Mouse (Mus musculus) bone marrow macrophage, adult 2 months (primary cell): ENCODE measurements at regions not wholly inside any gene's neighbourhood (a gene's known extent, or its start where the extent isn't known, plus 50 kb on each side); places are given as distances from the start of the nearest gene placed in this dataset.

ENCODE experiments used
- CTCF ChIP-seq: IDR thresholded peaks from 2 replicates; pipeline ENCODE4 v1.5.1; 2012; ENCODE audit warnings: low read depth, mild to moderate bottlenecking, low read length, moderate library complexity
- POLR2A ChIP-seq: IDR thresholded peaks from 2 replicates; pipeline ENCODE4 v1.6.1; 2012; ENCODE audit warnings: mild to moderate bottlenecking, low read depth, low read length, borderline replicate concordance

- TF ChIP-seq CTCF (no peak), POLR2A (no peak)
Measured at GRCm38 (mm10) chr15:87326281-87326680, 217.8 kb upstream of the Fam19a5 start.
